Mouse (Mus musculus) G1E (cell line): ENCODE data around the gene Arid5a. TPM values are rescaled to one million over a fixed set of nuclear protein-coding genes. Genes with fewer than 3 reads are reported as not detected.

ENCODE experiments used
- ATAC-seq: 2 replicates; pipeline ENCODE4 v1.8.0; 2016; ENCODE audit warnings: mild to moderate bottlenecking; ENCODE audit not compliant: insufficient number of reproducible peaks, poor library complexity, low FRiP score, severe bottlenecking; ENCODE audit errors: extremely low read depth
- DNase-seq: peaks from one replicate; pipeline ENCODE4 v3.0.0; 2012; ENCODE audit warnings: low spot score
- H3K27me3 ChIP-seq: 2 replicates; pipeline ENCODE4 v1.6.1; 2012; ENCODE audit warnings: mild to moderate bottlenecking, low read length, inconsistent platforms; ENCODE audit not compliant: insufficient read depth
- H3K36me3 ChIP-seq: replicated peaks from 2 replicates; pipeline ENCODE3; 2012; ENCODE audit warnings: mild to moderate bottlenecking, inconsistent platforms
- H3K4me1 ChIP-seq: 2 replicates; pipeline ENCODE4 v1.6.1; 2012; ENCODE audit warnings: low read depth, low read length, inconsistent platforms, mixed read lengths; ENCODE audit not compliant: insufficient read depth
- H3K4me3 ChIP-seq: 2 replicates; pipeline ENCODE4 v1.5.1; 2012; ENCODE audit warnings: low read depth, mild to moderate bottlenecking, inconsistent platforms, low read length, moderate library complexity, mixed read lengths
- H3K9me3 ChIP-seq: replicated peaks from 2 replicates; pipeline ENCODE4 v1.6.1; 2012; ENCODE audit warnings: inconsistent platforms
- CTCF ChIP-seq: IDR thresholded peaks from 2 replicates; pipeline ENCODE4 v1.5.1; 2012; ENCODE audit warnings: low read depth, low read length, inconsistent platforms, mixed read lengths
- GATA1 ChIP-seq: IDR thresholded peaks from 2 replicates; pipeline ENCODE4 v1.6.1; 2012; ENCODE audit warnings: borderline replicate concordance, low read length, inconsistent platforms, mixed read lengths
- GATA2 ChIP-seq: IDR thresholded peaks from 2 replicates; pipeline ENCODE4 v1.6.1; 2012; ENCODE audit warnings: low read depth, low read length, inconsistent platforms, borderline replicate concordance
- POLR2AphosphoS5 ChIP-seq: IDR thresholded peaks from 2 replicates; pipeline ENCODE4 v1.6.1; 2012; ENCODE audit warnings: low read depth, low read length, inconsistent platforms; ENCODE audit not compliant: insufficient replicate concordance
- TAL1 ChIP-seq: conservative IDR thresholded peaks from 2 replicates; pipeline ENCODE4 v1.6.1; 2012; ENCODE audit warnings: low read depth, low read length, inconsistent platforms, mixed read lengths
- polyA plus RNA-seq: library from polyadenylated mRNA; stranded (reverse); fragments of >175 nt; gene quantifications from 2 replicates; pipeline ENCODE4 v1.2.3, GENCODE M21; 2012
- total RNA-seq, 2 experiments: library from RNA; stranded (forward) in 1 of 2; stranded (reverse) in 1 of 2; fragments of 200-1000 nt in 1 of 2; fragments of >200 nt in 1 of 2; fragmentation: Nextera tagmentation in 1 of 2; gene quantifications; 2 replicates each; pipeline ENCODE4 v1.2.3; 2014 to 2017

Arid5a gene
- total and polyA plus RNA-seq, 3 experiments = 8.4 to 33.6 (median 8.7) TPM

DNA sequence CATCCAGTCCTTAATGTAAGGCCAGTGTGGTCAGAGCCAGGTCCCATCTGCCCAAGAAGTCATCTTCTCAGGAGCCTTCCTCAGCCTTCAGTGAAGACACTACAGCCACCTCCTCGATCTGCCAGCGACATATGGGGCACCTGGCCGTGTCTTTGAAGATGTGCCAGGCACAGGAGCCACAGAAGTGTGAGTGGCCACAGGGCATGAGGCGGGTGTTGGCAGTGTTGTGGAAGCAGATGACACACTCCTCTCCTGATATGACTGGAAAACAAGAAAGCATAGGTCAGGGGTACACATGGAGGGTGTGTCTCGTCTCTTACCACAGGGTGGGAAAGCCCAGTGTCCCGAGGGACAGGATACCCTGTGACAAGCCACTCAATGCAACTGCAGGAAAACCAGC lies 41.2 kb upstream of the Arid5a start:
- no peak overlapping the region; the same call in 1 of the 2 replicates for H3K4me3 ChIP-seq
- DNase-seq (no peak), ATAC-seq (no peak)
- H3K9me3 ChIP-seq = no peaks in the 10 kb centered on the region
- H3K27me3 ChIP-seq = no peaks in the 10 kb centered on the region
- TF ChIP-seq GATA2 (no peak), CTCF (no peak), GATA1 (no peak), POLR2AphosphoS5 (no peak), TAL1 (no peak)
- H3K4me1 ChIP-seq = peaks cover 91% of the 10 kb centered on the region
- H3K36me3 ChIP-seq = peaks cover 56% of the 10 kb centered on the region

DNA sequence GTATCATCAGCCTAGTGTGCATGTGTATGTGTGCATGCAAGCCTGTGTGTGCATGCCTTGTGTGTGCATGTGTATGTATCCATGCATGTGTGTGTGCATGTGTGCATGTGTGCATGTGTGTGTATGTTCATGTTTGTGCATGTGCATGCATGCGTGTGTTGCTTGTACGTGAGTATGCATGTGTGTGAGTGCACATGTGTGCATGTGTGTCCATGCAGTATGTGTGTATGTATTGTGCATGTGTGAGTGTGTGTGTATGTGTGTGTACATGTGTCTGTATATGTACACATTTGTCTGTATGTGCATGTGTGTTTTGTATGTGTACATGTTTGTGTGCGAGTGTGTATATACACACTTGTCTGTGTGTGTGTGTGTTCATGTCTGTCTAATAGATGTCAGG lies 39.9 kb upstream of the Arid5a start:
- H3K9me3 ChIP-seq = no peaks in the 10 kb centered on the region
- no peak overlapping the region; the same call in 1 of the 2 replicates for H3K4me3 ChIP-seq
- ATAC-seq = no peak
- no peaks in the 10 kb centered on the region for H3K27me3 ChIP-seq
- peaks cover 92% of the 10 kb centered on the region for H3K4me1 ChIP-seq
- peaks cover 67% of the 10 kb centered on the region for H3K36me3 ChIP-seq
- no peak for DNase-seq
- TF ChIP-seq GATA2 (no peak), CTCF (no peak), POLR2AphosphoS5 (peak; percentile 87; the same call in 1 of the 2 replicates)

DNA sequence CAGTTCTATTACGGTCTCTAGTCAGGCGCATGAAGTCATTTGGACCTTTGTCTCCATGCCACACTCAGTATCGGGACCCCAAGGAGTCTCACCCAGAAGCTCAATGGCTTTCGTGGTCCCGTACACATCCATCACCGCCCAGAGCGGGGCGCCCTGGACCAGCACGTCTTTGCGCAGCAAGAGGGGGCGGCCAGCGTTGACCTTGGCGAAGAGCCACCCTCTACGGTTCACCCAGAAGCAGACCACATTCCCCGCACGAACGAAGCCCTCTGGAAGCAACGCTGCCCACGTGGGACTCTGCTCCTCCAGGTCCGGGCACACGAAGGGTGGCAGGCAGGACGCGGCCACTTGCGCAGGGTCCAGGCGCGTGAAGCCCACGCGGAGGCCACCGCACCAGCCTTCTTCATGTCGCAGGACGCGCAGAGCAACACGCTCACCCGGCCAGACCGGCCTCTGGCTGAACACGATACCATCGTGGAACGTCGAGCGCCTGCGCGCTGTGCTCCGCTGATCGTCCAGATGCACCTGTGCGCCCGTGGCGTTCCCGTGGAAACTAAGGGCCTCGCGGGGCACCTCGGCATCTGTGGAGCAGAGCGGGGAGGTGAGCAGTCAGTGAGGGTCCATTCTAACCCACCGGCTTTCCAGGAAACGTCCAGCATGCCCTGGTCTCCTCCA lies 38.3 kb upstream of the Arid5a start:
- TF ChIP-seq GATA1 = no peak
- TF ChIP-seq POLR2AphosphoS5 = no peak
- TF ChIP-seq GATA2 = no peak
- no peak for TF ChIP-seq TAL1
- no peak for TF ChIP-seq CTCF
- H3K4me3 ChIP-seq = peak overlapping the region; percentile 24; the same call in 1 of the 2 replicates
- peaks cover 94% of the 10 kb centered on the region for H3K4me1 ChIP-seq
- DNase-seq (no peak), ATAC-seq (no peak)
- no peaks in the 10 kb centered on the region for H3K27me3 ChIP-seq
- peaks cover 67% of the 10 kb centered on the region for H3K36me3 ChIP-seq
- no peaks in the 10 kb centered on the region for H3K9me3 ChIP-seq

DNA sequence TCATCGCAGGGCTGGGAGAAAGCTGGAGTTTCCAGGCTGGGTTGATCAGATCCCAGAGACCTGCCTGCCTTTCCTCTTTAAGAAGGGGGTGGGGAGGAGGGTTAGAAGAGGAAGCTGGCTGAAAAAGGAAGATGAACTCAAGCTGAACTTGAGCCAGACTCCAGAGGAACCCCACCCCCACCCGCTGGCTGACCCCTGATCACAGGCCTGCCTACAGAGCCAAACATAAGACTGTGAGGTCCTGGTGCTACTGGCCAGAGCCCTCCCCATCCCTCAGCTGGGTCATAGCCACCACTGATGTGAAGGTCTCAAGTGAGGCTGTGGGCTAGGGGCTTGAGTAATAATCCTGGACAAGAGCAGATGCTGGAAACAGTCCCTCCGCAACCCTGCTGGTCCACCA lies 36.9 kb upstream of the Arid5a start:
- Histone ChIP-seq H3K27me3 (no peaks in the 10 kb centered on the region), H3K4me3 (peak overlapping the region; percentile 73), H3K36me3 (peaks cover 62% of the 10 kb centered on the region), H3K9me3 (no peaks in the 10 kb centered on the region), H3K4me1 (peaks cover 94% of the 10 kb centered on the region)
- DNase-seq = peak; percentile 64
- TF ChIP-seq TAL1 (no peak), GATA2 (no peak), POLR2AphosphoS5 (no peak), GATA1 (no peak), CTCF (no peak)
- ATAC-seq = no peak

DNA sequence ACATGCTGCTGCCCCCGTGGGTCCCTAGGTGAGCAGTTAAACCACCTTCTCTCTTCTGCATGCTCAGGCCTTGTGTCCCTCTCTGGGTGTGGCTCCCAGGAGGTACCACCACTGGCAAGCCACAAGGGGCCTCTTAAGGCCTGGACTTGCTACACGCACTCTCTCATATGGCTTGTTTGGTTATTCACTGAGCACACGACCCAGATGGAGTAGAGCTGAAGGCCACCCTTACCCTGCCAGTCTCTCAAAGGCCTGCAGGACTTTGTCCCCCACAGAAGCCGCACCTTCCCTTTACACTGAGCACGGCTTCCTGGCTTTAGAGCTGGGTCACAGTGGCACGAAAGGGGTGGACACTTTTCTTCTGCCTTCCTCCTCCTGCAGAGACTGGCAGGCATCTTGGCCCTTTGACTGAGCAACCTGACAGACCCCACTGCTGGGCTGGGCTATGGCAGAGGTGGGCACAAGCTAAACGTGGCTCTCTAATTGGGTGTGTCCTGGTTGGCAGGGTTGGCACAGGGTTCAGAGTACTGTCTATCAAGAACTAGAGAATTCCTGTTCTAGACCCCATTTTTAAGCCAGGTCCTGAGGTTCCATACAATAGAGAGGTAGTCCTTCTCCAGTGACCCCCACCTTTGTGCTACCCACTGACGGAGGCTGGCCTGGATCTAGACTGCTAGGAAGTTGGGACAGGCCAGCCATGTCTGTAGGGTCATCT lies 35.9 kb upstream of the Arid5a start:
- peak; percentile 59 for DNase-seq
- Histone ChIP-seq H3K36me3 (peaks cover 53% of the 10 kb centered on the region), H3K27me3 (no peaks in the 10 kb centered on the region), H3K4me1 (peaks cover 95% of the 10 kb centered on the region), H3K4me3 (peak overlapping the region; percentile 73), H3K9me3 (peaks cover 6% of the 10 kb centered on the region)
- no peak for TF ChIP-seq CTCF
- TF ChIP-seq GATA1 = no peak
- TF ChIP-seq GATA2 = no peak
- no peak for TF ChIP-seq TAL1
- no peak for TF ChIP-seq POLR2AphosphoS5
- no peak for ATAC-seq

DNA sequence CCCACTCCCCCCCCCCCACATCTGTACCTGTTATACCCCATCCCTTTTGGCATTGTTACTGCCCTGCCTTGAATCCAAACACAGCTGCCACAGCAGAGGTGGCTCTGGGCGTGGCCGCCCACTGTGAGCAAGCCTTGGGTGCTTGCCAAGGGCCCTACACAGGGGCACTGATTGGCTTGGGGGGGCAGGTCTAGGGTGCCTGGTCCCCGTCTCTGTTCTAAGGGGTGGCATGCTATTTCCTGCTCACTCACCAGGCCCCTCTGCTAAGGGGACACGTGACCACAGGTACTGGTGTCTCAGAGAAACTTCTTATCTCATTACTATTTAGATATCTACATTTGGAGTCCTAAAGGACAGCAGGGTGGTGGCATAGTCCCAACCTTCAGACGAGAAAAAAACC lies 35.0 kb upstream of the Arid5a start:
- H3K4me1 ChIP-seq = peaks cover 94% of the 10 kb centered on the region
- H3K4me3 ChIP-seq = peak overlapping the region; percentile 73
- no peaks in the 10 kb centered on the region for H3K27me3 ChIP-seq
- peak; percentile 74 for DNase-seq
- no peak for ATAC-seq
- no peak for TF ChIP-seq CTCF
- TF ChIP-seq GATA1 = no peak
- no peak for TF ChIP-seq TAL1
- no peak for TF ChIP-seq GATA2
- no peak for TF ChIP-seq POLR2AphosphoS5
- H3K9me3 ChIP-seq = peaks cover 13% of the 10 kb centered on the region
- H3K36me3 ChIP-seq = peaks cover 48% of the 10 kb centered on the region
